Comparison of ENCODE assay signal across 22 mouse cellular contexts in genomic region chr14:97170841-97171240, GRCm38 (mm10).
"Had no signal": no experiment of that assay in that cellular context is flagged by ENCODE, and none has a peak within 500 bp of the region (broad histone marks: within the 10 kb centered on the region; RNA-seq: fewer than 3 reads in every experiment).

No protein-coding gene starts in this region.

- H3K36me3 ChIP-seq: lung, embryonic 15.5 days; midbrain, embryonic 13.5 days; midbrain, embryonic 15.5 days; neural tube, embryonic 13.5 days; neural tube, embryonic 15.5 days had no signal

- H3K9ac ChIP-seq: liver, postnatal 0 days; lung, embryonic 15.5 days; midbrain, embryonic 13.5 days; midbrain, embryonic 15.5 days; neural tube, embryonic 13.5 days; neural tube, embryonic 15.5 days had no signal

- H3K4me2 ChIP-seq: lung, embryonic 15.5 days; midbrain, embryonic 11.5 days; midbrain, embryonic 13.5 days; midbrain, embryonic 15.5 days; neural tube, embryonic 13.5 days; neural tube, embryonic 15.5 days had no signal

- H3K9me3 ChIP-seq: lung, embryonic 15.5 days; megakaryocyte, embryonic 14.5 days; midbrain, embryonic 13.5 days; midbrain, embryonic 15.5 days; neural tube, embryonic 13.5 days; neural tube, embryonic 15.5 days had no signal

- H3K4me3 ChIP-seq: lung, embryonic 15.5 days; megakaryocyte, embryonic 14.5 days; midbrain, embryonic 13.5 days; midbrain, embryonic 15.5 days; myocyte; neural tube, embryonic 13.5 days; neural tube, embryonic 15.5 days had no signal

- DNase-seq: liver, postnatal 0 days; lung, adult 2 months; lung, postnatal 14 days; lung, postnatal 36 days; retina, postnatal 1 day; right cerebral cortex, adult 18-20 months; right cerebral cortex, postnatal 25 days; right cerebral cortex, postnatal 4 days; spleen, adult 18-20 months; thymus, adult 18-20 months; thymus, postnatal 25 days; thymus, postnatal 4 days had no signal

- ATAC-seq: liver, postnatal 0 days; lung, postnatal 0 days; midbrain, embryonic 13.5 days; midbrain, embryonic 15.5 days had no signal

- H3K27ac ChIP-seq: lung, embryonic 15.5 days; macrophage; midbrain, embryonic 13.5 days; midbrain, embryonic 15.5 days; neural tube, embryonic 13.5 days; neural tube, embryonic 15.5 days had no signal

- H3K27me3 ChIP-seq: lung, embryonic 15.5 days; megakaryocyte, embryonic 14.5 days; midbrain, embryonic 13.5 days; midbrain, embryonic 15.5 days; neural tube, embryonic 13.5 days; neural tube, embryonic 15.5 days had no signal

- H3K4me1 ChIP-seq: lung, embryonic 15.5 days; megakaryocyte, embryonic 14.5 days; midbrain, embryonic 13.5 days; midbrain, embryonic 15.5 days; neural tube, embryonic 13.5 days; neural tube, embryonic 15.5 days had no signal
